Mouse (Mus musculus): ENCODE measurements around the gene Ak9. TPM values are rescaled to one million over a fixed set of nuclear protein-coding genes. Genes with fewer than 3 reads are reported as not detected.

Ak9 gene
- total RNA-seq, 1 experiment from 2014 or later: 0.04 TPM

DNA sequence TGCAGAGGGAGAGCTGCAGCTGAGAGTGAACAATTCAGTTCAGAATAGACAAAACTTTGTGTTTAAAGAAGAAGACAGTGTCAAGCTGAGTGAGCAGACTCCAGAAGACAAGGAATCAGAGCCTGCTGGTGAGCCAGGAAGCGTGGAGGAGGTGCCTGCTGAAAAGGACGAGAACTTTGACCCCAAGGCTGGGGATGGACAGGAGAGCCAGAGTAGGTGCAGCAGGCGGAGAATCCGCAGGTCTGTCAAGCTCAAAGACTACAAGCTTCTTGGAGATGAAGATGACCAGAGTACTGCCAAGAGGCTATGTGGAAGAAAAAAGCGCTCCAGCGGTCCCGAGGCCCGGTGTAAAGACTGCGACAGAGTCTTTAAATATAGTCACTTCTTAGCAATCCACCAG lies 147.9 kb downstream of the Ak9 start:
- DNase-seq: no peak

DNA sequence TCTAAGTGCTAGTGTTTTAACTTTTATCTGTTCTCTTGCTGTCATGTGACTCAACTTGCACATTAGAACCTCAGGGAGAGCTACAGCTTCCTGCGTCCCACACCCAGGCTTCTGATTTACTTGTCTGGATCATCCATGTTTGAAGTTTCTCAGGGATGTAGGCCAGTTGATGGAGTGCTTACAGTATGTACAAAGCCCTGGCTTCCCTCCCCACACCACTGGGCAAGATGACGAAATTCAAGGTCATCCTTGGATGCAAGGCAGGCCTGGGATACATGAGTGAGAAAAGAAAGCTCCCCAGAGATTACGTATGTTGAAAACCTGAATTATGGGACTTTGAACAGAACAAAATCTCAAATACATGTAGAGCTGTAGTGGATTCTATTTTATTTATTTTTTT lies 149.0 kb downstream of the Ak9 start:
- peak; percentile 52 for DNase-seq

GRCm38 (mm10) chr10:41459990-41460389 lies 156.2 kb downstream of the Ak9 start:
- no peak for DNase-seq

- no peak for DNase-seq
These were observed 156.7 kb downstream of the Ak9 start for GRCm38 (mm10) chr10:41460501-41460900.

GRCm38 (mm10) chr10:41461057-41461722 lies 157.4 kb downstream of the Ak9 start:
- no peak for DNase-seq

DNA sequence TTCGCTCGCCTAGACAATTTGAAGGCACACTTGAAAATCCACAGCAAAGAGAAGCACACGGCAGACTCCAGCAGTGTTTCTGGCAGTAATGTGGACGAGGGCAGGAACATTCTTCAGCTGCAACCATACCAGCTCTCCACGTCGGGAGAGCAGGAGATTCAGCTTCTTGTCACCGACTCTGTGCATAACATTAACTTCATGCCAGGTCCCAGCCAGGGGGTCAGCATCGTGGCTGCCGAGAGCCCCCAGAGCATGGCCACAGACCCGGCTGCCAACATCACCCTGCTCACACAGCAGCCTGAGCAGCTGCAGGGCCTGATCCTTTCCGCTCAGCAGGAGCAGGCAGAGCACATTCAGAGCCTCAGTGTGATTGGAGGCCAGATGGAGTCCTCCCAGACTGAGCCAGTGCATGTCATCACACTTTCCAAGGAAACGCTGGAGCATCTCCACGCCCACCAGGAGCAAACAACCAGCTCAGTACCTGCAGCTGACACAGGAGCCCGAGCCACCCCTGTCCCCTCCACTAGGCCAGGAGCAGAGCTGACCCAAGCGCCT lies 160.7 kb downstream of the Ak9 start:
- no peak for DNase-seq

- no peak for DNase-seq
These were observed 163.5 kb downstream of the Ak9 start for GRCm38 (mm10) chr10:41467325-41467724.

DNA sequence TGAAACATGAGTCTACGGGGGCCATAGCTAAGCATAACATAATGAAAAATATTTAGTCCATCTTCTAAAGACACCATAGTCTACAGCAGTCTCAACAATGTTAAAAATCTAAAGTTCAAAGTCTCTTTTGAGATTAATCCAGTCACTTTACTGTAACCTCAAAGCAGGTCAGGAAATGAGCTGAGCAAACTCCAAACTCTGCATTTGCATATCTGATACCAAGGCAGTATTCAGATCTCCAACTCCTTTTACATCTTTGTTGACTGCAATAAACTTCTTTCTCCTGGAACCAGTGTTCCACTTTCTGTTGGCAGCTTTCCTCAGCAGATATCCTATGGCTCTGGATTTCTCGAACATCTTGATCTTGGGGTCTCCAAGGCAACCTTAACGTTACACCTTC lies 166.9 kb downstream of the Ak9 start:
- DNase-seq: no peak

GRCm38 (mm10) chr10:41472534-41472933 lies 168.8 kb downstream of the Ak9 start:
- DNase-seq: no peak

GRCm38 (mm10) chr10:41472962-41473481 lies 169.2 kb downstream of the Ak9 start:
- DNase-seq: no peak

DNA sequence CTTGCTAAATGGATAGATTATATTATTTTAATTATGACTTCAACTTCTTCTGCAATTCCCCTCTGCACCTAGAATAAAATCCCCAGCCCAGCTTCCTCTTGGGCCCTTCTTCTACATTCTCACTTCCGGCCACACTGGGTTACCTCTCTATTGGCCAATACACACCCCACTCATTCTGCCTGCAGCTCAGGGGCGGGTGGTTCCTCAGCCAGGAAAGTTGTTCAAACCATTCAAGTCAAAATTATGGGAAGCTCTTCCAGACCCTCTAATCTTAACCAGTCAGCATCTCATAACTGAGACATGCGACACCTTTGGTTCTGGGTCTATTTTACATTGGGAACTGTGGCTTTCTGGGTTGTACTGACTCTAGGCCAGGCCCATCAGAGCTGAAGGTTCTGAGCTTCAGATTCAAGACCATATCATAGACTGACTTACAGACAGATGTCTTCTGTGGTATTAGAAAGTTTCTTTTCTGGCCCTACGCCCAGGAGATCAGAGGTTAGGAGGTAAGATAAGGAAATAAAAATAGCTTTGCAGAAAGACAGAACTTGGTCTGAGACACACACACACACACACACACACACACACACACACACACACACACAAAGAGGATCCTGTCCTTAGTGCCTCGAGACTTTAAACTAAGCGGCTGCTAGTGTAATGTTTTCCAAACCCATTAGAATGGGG lies 170.1 kb downstream of the Ak9 start:
- peak; percentile 71 for DNase-seq

GRCm38 (mm10) chr10:41474981-41475391 lies 171.2 kb downstream of the Ak9 start:
- DNase-seq: no peak

DNA sequence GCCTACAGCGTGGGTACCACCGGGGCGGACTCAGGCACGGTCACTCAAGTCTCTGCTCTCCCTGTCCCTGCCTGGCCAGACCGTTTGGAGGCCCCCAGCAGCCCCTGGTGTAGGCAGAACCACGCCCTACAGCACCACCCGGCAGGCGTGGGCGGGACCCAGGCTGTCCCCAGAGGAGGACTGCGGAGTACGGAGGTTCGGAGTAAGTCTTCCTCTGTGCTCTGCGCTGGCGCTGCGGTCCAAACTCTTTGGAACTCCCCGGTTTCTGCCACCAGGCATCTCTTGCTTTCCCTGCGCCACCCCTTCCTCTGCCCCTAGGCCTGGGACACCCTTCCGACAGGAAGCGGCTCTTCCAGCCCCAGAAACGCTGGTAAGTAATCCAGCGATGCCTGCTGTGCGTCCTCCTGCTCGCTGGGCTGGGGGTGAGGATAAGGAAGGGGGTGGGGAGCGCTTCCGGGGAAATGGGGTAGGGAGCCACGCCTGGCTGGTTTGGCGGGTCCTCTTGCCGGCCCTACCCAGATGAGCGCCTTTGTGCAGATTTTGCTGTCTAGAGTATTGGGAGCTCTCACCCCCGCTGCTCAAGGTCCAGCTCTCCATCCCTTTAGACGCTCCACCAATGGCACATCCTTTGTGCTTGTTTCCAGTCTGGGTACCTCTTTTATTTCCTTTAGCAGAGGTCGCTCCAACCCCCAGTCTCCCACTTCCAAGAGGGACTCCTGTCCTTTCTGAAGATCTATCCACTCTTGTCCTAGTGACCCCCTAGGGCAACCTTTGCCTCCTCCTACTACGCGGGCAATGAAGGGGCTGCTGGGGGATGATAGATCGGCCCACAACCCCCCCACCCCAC lies 172.6 kb downstream of the Ak9 start, which contains the start of gene Mical1:
TSS of gene Mical1 (plus strand) at position 144 of the 847 bp plus-strand sequence.
- peak; percentile 72 for DNase-seq

DNA sequence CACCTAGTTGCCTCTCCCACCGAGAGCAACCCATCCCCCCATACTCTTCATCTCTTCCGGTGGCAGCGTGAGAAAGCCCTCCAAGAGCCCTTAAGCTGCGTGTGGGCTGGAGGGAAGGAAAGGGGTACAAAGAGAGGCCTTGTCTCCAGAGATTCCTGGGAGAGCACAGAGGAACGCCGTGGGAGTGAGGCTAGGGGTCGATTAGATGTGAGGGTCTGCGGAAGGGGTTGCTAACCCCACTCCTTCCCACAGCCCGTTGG lies 173.2 kb downstream of the Ak9 start:
- DNase-seq: no peak

DNA sequence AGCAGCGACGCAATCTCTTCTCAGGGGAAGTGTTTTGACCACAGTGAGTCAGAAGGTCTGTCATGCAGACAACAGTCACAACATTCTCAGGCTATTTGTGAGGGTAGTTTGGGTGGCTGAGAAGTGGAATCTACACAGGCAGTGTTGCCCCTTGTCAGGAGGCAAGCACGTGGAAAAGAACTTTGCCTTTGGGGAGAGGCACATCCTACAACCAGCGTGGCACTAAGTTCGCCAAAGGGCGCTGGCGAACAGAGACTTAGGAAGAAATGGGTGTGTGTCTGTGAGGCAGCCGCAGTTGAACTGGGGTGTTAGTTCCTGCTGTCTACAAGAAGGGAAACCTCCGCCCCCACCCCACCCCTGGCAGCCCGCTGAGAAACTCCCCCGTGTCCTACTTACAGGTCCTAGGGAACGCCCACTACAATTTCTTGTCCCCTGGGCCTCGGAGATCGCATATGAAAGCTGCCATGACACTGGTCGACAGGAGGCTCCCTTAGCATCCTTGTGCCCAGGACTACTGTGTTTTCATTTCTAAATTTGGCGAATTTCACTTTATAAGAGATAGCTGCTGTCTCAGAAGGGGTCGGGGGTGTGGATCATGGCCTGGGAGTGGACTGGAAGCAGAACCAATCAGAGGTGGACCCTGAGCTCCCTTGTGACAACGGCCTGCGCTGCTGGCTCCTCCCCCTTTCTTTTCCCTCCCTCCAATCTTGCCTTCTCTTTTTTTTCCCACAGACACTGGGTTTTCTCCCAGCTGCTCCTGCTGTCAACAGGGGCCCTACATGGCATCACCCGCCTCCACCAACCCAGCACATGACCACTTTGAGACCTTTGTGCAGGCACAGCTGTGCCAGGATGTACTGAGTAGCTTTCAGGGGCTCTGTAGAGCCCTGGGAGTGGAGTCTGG lies 173.8 kb downstream of the Ak9 start:
- DNase-seq: peak; percentile 59

GRCm38 (mm10) chr10:41479961-41480360 lies 176.2 kb downstream of the Ak9 start:
- DNase-seq: no peak

GRCm38 (mm10) chr10:41480938-41481880 lies 177.4 kb downstream of the Ak9 start:
- no peak for DNase-seq

GRCm38 (mm10) chr10:41482446-41482845 lies 178.7 kb downstream of the Ak9 start:
- DNase-seq: no peak
